Mouse (Mus musculus): Measurements from ENCODE around the gene Depdc5. TPM values are rescaled to one million over a fixed set of nuclear protein-coding genes. Genes with fewer than 3 reads are reported as not detected.
A peak's percentile ranks its signal among the peaks of the same experiment; 100 is the strongest.
"Not testable (repeated sequence)": the region's sequence is repeated elsewhere in the genome, so short reads cannot be mapped to it uniquely, and the experiment has no call there.

Depdc5 gene
- total RNA-seq, 1 experiment from 2014 or later: 25.7 TPM

DNA sequence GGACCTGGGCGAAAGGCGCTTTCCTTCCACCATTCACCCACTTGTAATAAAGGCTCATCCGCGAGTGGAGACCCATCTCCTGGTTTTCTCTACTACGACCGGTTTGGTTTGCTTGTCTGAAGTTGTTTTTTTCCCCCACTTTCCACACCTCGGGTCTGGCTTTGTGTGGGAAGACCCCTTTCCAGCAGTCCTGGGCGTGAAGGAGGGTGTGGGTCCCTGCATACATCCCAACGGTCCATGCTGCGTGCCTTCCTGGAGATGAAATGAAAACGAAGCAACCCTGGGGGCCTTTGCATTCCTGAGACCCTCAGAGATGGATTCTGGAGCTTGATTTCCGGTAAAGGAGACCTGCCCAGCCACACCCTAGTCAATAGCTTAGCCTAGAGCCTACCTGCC lies 155.9 kb downstream of the Depdc5 start:
- no peak for ATAC-seq (replicated peaks; ENCODE audit: low read depth, poor library complexity, severe bottlenecking)

DNA sequence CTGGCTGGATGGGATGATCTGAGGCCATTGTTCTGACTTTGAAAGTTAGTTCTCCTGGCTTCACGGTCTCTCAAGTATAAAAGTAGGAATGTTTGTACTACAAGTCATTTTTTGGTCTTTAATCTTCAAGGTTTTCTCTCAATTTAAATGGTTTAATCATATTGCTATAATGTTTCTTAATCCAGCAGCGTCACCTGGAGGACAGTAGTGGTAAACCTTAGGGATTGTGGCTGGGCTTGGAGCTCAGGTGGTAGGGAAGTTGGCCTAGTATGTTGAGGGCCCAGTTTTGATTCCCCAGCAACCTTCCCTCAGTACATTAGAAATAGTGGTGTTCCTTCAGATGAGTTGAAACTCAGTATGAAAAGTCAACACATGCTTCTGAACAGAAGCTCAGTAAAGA lies 158.1 kb downstream of the Depdc5 start:
- ATAC-seq (replicated peaks; ENCODE audit: low read depth, poor library complexity, severe bottlenecking): no peak

DNA sequence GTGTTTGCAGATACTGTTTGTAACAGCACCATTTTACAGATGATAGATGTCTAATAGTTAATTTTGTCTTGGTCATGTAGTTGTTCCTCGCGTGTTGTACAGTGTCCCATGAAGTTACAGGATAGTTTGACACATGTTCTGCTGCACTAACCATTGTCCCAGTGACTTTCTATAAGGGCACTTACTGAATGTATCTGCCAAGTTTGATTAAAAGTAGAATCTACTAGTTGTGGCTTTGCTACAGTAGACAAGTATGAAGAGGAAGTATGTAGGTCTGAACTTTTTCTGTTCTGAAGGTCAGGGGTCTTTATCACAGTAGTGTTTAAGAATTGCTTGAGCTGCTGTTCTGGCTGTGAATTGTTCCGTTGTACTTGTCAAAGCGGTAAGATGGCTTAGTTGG lies 159.8 kb downstream of the Depdc5 start:
- ATAC-seq (replicated peaks; ENCODE audit: low read depth, poor library complexity, severe bottlenecking): no peak

DNA sequence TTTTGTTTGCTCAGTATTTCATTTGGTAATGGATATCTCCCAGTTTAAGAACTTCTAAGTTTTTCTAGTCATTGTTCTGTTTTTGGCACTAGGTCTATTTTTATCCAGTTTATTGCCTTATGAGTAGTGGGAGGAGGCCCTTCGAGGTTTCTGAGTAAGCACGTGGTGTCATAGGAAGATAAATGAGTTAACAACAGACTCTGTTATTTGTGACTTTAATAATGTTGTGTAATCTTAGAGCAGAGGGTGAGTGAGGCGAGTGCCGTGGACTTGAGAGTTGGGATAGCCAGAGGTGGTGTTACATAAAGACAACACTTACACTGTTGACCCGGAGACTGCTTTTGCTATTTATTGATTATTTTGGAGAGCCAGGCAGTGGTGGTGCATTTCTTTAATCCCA lies 161.0 kb downstream of the Depdc5 start:
- ATAC-seq (replicated peaks; ENCODE audit: low read depth, poor library complexity, severe bottlenecking): no peak

DNA sequence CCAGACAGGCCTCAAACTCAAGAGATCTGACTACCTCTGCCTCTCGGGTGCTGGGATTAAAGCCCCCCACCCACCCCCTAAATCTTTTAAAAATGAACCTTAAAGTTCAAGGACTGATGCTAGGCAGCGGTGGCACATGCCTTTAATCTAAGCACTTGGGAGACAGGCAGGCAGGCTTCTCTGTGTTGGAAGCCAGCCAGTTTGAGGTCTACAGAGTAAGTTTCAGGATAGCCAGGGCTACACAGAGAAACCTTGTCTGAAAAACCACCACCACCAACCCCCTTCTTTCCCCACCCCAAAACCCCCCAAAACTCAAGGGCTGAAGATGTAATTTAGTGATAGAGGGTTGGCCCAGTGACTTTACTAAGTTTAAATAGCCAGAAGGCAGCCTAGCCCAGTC lies 165.2 kb downstream of the Depdc5 start:
- no peak for ATAC-seq (replicated peaks; ENCODE audit: low read depth, poor library complexity, severe bottlenecking)

DNA sequence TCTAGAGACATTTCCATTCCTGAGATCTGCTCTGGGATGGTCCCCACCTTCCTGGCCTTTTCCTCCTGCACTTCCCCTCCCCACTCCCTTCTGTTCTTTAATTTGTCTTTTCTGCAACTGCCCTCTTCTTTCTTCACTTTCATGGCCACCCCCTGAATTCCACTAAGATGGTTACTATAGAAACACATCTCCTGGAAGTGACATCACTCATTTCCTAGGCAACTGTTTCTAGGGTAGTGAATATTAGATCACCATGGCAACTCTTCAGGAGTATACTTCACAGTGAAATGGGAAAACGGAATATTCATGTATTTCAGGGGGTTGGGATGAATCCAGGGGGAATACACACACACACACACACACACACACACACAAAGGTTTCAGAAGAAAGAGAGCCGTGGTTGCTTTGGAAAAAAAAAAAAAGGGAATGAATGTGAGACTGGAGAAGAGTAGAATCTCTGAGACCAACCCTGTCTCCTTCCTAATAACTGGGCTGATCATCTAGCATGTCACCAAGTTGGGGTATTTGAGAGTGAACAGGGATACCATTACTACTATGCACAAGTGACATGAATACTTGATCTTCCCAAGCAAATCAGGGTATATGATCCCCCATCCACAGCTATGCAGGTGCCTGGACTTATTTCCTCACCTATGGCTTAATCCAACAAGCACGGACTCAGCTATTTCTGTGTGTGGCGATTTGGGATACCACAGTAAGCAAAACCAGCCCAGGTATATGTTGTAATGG lies 167.1 kb downstream of the Depdc5 start:
- no peak for ATAC-seq (replicated peaks; ENCODE audit: low read depth, poor library complexity, severe bottlenecking)

DNA sequence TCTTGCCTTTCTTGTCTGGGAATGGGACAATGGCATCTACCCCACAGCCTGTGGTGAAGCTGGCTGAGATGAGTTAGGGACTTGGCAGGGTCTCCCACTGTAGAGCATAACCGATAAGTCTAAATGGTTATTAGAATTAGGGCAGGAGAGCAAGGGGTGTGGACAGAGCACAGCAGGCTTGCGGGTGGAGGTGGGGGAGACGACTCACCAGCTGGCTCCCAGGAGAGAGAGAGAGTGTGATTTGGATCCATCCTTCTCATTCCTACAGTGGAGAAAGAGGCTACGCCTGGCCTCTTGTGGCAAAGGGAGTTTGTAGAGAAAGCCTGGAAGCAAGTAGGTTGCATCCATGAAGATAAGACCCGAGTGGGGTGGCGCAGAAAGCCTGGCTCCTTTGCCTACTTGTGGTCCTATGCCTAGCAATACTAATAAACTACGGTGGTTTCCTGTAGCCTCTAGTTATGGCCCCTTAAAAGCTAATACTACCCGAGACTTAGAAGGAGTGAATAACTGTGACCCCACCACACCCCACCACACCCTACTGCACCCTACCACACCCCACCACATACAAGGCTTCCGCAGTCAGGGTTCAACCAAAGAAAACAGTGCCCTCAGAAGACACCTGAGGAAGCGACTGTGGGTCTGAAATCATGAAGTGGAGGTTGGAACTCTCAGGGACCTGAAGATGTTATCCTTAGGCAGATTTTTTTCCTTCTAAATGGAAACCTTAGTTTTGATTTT lies 168.7 kb downstream of the Depdc5 start:
- no peak for ATAC-seq (replicated peaks; ENCODE audit: low read depth, poor library complexity, severe bottlenecking)

DNA sequence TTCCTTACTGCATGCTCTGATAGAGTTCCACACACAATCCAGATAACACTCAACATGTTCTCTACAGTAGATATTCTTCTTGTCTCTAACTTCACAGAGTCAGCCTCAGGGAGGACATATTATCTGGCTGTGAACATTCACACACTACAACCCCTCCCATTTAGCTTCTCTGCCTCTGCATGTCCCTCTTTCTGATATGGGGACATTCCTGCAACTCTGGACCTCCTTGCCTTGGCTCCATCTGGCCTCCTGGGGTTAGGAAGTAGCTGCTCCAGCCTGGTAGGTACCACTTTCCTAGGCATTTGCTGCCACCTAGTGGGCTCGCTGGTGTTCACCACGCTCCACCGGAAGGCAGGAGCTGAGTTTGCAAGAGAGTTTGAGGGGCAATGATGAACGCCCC lies 169.6 kb downstream of the Depdc5 start:
- peak; percentile 92 for ATAC-seq (replicated peaks; ENCODE audit: low read depth, poor library complexity, severe bottlenecking)

DNA sequence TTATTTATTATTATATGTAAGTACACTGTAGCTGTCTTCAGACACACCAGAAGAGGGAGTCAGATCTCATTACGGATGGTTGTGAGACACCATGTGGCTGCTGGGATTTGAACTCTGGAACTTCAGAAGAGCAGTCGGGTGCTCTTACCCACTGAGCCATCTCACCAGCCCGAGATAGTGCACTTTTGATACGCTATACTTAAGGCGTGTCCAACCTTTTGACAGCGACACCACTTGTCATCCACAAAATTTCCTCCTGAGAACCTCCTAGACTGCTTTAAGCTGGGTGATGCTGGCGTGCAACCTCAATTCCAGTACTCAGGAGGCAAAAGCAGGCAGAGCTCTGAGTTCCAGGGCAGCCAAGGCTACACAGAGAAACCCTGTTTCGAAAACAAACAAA lies 170.1 kb downstream of the Depdc5 start:
- not testable (repeated sequence) for ATAC-seq (replicated peaks; ENCODE audit: low read depth, poor library complexity, severe bottlenecking)

DNA sequence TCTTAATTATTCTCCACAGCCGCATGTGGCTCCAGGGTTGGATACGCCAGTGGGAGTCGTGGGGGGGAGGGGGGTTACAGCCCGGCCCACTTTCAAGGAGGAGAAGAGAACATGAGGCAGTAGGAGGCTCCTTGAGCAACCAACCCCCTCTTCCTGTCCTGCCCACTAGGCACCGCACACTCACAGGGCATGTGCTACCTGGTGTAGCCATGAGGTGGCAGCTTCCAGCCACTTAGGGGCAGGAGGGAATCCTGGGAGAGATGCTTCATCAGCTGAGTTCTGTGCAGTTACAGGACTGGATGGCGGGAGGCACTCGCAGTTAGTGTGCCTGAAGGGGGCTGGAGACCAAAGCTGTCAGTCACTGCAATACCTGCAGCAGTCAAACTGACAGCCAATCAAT lies 170.6 kb downstream of the Depdc5 start:
- ATAC-seq (replicated peaks; ENCODE audit: low read depth, poor library complexity, severe bottlenecking): peak; percentile 73

DNA sequence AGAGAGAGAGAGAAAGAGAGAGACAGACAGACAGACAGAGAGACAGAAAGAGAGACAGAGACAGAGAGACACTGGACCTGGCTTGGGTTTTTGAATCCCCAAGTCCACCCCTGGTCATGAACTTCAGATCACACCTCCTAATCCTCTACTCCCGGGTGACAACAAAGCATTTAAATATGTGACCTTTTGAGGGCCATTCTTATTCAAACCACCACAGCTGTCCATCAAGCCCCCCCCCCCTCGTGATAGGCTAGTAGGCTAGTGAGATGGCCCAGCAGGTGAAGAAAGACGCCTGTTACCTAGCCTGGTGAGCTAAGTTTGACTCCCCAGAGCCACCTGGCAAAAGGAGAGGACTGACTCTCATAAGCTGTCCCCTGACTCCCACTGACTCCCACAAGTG lies 171.4 kb downstream of the Depdc5 start:
- ATAC-seq (replicated peaks; ENCODE audit: low read depth, poor library complexity, severe bottlenecking): no peak

DNA sequence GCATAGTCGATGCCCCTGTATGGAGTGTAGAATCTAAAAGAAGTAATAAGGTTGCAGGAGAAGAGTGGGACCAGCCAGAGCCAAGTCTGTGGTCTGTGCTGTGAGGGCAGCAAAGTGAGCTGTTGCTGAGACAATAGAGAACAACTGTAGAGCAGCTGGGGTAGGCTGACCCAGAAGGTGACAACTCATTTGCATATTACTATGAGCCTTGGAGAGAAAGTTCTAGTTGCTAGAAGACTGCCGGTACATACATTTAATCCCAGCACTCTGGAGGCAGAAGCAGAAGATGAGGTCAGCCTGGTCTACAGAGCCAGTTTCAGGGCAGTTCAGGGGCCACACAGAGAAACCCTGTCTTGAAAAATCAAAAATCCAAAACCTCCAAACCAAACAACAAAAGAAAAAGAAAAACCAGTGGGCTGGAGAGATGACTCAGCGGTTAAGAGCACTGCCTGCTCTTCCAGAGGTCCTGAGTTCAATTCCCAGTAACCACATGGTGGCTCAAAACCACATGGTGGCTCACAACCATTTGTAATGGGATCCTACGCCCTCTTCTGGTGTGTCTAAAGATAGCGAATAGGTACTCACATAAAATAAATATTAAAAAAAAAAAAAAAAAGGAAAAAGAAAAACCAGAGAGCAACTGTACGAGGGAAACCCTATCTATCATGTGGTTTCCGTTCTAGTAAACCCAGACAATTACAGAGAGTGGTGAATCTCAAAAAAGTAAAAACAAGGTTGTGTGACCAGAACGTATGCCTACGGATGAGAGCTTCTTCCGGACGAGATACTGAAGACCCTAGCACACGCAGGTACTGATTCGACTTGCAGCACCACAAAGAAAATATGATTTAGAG lies 175.4 kb downstream of the Depdc5 start:
- ATAC-seq (replicated peaks; ENCODE audit: low read depth, poor library complexity, severe bottlenecking): peak; percentile 55

DNA sequence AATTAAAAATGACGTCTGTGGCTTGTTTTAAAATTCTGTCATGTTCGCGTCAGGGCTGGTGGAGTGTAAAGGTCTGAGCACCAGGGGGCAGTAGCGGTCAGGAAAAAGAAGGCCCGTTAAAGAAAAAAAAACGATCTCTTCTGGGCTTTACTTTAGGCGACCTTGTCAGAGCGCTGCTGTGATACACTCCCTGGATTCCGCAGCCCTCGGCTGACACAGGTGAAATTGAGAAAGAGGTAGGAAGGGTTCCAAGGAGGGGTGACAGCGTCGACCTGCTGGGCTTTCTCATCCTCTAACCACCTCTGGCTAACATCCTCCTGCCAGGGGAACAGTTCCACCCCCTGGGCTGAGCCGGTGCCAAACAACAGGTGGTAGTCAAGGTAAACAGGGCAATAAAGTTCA lies 176.0 kb downstream of the Depdc5 start:
- peak; percentile 82 for ATAC-seq (replicated peaks; ENCODE audit: low read depth, poor library complexity, severe bottlenecking)

DNA sequence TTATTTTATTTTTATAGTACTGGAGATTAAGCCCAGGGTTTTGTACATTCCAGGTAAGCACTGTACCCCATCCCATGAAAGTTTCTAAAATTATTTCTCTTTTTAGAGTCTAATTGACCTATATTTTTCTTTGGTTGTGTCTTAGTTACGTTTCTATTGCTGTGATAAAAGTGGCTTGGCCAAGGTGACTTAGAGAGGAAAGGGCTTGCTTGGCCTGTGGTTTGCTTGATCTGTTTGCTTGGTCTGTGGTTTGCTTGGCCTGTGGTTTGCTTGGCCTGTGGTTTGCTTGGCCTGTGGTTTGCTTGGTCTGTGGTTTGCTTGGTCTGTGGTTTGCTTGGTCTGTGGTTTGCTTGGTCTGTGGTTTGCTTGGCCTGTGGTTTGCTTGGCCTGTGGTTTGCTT lies 177.2 kb downstream of the Depdc5 start:
- ATAC-seq (replicated peaks; ENCODE audit: low read depth, poor library complexity, severe bottlenecking): not testable (repeated sequence)

DNA sequence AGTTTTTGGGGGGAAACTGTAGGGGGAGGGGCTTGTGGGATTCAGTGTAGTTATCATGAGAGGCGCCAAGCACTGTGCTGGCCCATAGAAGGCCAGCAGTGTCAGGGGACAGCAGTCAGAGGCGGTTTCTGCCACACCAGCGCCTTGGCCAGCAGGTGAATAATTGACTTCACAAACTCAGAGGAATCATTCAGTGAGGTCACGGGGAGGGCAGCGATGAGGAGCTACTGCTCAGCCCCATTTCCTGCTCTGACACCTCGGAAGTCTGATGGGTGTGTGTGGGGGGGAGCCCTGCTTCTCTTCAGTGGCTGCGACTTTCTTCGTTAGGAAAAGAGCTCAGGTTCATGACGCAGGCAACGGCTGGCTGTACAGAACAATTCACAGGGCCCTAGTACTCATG lies 179.9 kb downstream of the Depdc5 start:
- ATAC-seq (replicated peaks; ENCODE audit: low read depth, poor library complexity, severe bottlenecking): no peak

Other genes with a start within 250 kb of the Depdc5 start
- gene Pisd, start 78.1 kb upstream of the Depdc5 start, total RNA-seq (2017): 26.5 and 31.6 TPM in 2 replicates
- 1.8 TPM in 1 of 2 replicates, not detected in the other for gene Gm20671, start 36.6 kb upstream of the Depdc5 start, total RNA-seq (2017)
- 31.4 and 37.7 TPM in 2 replicates for gene Prr14l, start 9.4 kb upstream of the Depdc5 start, total RNA-seq (2017)
- gene Ywhah, start 155.1 kb downstream of the Depdc5 start, total RNA-seq (2017): 145 and 156 TPM in 2 replicates
- gene Slc5a1, start 240.5 kb downstream of the Depdc5 start, total RNA-seq (2017): not detected in 2 replicates